Mouse (Mus musculus) thymus, adult 2 months (tissue): ENCODE data around the gene Anapc1. TPM values are rescaled to one million over a fixed set of nuclear protein-coding genes. Genes with fewer than 3 reads are reported as not detected.

Experiments used
- DNase-seq: peaks from one replicate; pipeline ENCODE4 v3.0.0; 2021
- H3K27ac ChIP-seq: fragments of 200-500 bp; 2 replicates; pipeline ENCODE4 v1.5.1; 2012; ENCODE audit warnings: low read length, control low read depth; ENCODE audit not compliant: control insufficient read depth, insufficient read depth
- H3K27me3 ChIP-seq: fragments of 200-500 bp; 2 replicates; pipeline ENCODE4 v1.6.1; 2012; ENCODE audit warnings: mild to moderate bottlenecking, low read length, moderate library complexity, mixed read lengths; ENCODE audit not compliant: control insufficient read depth, insufficient read depth
- H3K36me3 ChIP-seq: fragments of 200-500 bp; 2 replicates; pipeline ENCODE4 v1.6.1; 2012; ENCODE audit warnings: mild to moderate bottlenecking, low read length, moderate library complexity; ENCODE audit not compliant: control insufficient read depth, insufficient read depth
- H3K4me1 ChIP-seq: fragments of 200-500 bp; replicated peaks from 2 replicates; pipeline ENCODE4 v1.6.1; 2012; ENCODE audit warnings: low read length; ENCODE audit not compliant: control insufficient read depth, insufficient read depth
- H3K4me3 ChIP-seq: fragments of 200-500 bp; 2 replicates; pipeline ENCODE4 v1.5.1; 2012; ENCODE audit warnings: mild to moderate bottlenecking, low read length, control low read depth, moderate library complexity; ENCODE audit not compliant: control insufficient read depth, insufficient read depth
- CTCF ChIP-seq: fragments of 200-500 bp; IDR thresholded peaks from 2 replicates; pipeline ENCODE4 v1.5.1; 2012; ENCODE audit warnings: mild to moderate bottlenecking, control low read depth, low read length, moderate library complexity, borderline replicate concordance; ENCODE audit not compliant: control insufficient read depth, poor library complexity, insufficient read depth; ENCODE audit errors: extremely low read depth
- POLR2A ChIP-seq: fragments of 200-500 bp; IDR thresholded peaks from 2 replicates; pipeline ENCODE4 v1.6.1; 2012; ENCODE audit warnings: mild to moderate bottlenecking, low read length, control low read depth, moderate library complexity; ENCODE audit not compliant: control insufficient read depth, poor library complexity, insufficient read depth; ENCODE audit errors: extremely low read depth
- WGBS: fragments of 180-500 bp; shearing (Covaris S2); methylation state at CpG from one replicate; pipeline ENCODE4 v1.1.7; 2018; 5-methylcytosine and 5-hydroxymethylcytosine counted together
- polyA plus RNA-seq: library from polyadenylated mRNA; depleted of rRNA; stranded (reverse); fragments of >200 nt; gene quantifications from 2 replicates; pipeline ENCODE4 v1.2.3, GENCODE M21; 2012

The Anapc1 gene
- polyA plus RNA-seq, 1 experiment: 71.4 TPM

GRCm38 (mm10) chr2:128726067-128726466, 38.9 kb upstream of the Anapc1 start:
- Histone ChIP-seq H3K36me3 (no peaks in the 10 kb centered on the region), H3K27me3 (no peaks in the 10 kb centered on the region), H3K4me3 (no peak overlapping the region), H3K4me1 (no peaks in the 10 kb centered on the region), H3K27ac (no peak overlapping the region)
- 86% methylated on average over 5 of the region's 5 CpGs for WGBS
- no peak for DNase-seq
- TF ChIP-seq CTCF (no peak), POLR2A (no peak)

GRCm38 (mm10) chr2:128722106-128722710, 35.0 kb upstream of the Anapc1 start:
- over 99% methylated on average over 5 of the region's 5 CpGs for WGBS
- Histone ChIP-seq H3K4me3 (no peak overlapping the region), H3K27ac (no peak overlapping the region), H3K4me1 (no peaks in the 10 kb centered on the region), H3K36me3 (no peaks in the 10 kb centered on the region), H3K27me3 (no peaks in the 10 kb centered on the region)
- TF ChIP-seq CTCF: no peak
- no peak for TF ChIP-seq POLR2A
- no peak for DNase-seq

- 67% methylated on average over 2 of the region's 2 CpGs for WGBS
- Histone ChIP-seq H3K4me3 (no peak overlapping the region), H3K27ac (no peak overlapping the region), H3K4me1 (no peaks in the 10 kb centered on the region), H3K27me3 (no peaks in the 10 kb centered on the region), H3K36me3 (no peaks in the 10 kb centered on the region)
- TF ChIP-seq CTCF (no peak), POLR2A (no peak)
- DNase-seq: no peak
These were observed 32.2 kb upstream of the Anapc1 start for GRCm38 (mm10) chr2:128719380-128719779.

GRCm38 (mm10) chr2:128715979-128716378, 28.8 kb upstream of the Anapc1 start:
- Histone ChIP-seq H3K27ac (no peak overlapping the region), H3K4me3 (no peak overlapping the region), H3K36me3 (no peaks in the 10 kb centered on the region), H3K27me3 (no peaks in the 10 kb centered on the region), H3K4me1 (no peaks in the 10 kb centered on the region)
- no peak for DNase-seq
- no peak for TF ChIP-seq POLR2A
- no peak for TF ChIP-seq CTCF
- WGBS: 100% methylated on average over 1 of the region's 1 CpGs

GRCm38 (mm10) chr2:128714724-128715241, 27.6 kb upstream of the Anapc1 start:
- 95% methylated on average over 7 of the region's 7 CpGs for WGBS
- Histone ChIP-seq H3K36me3 (no peaks in the 10 kb centered on the region), H3K27me3 (no peaks in the 10 kb centered on the region), H3K4me1 (no peaks in the 10 kb centered on the region), H3K27ac (no peak overlapping the region), H3K4me3 (no peak overlapping the region)
- no peak for DNase-seq
- TF ChIP-seq CTCF: no peak

- no peak for TF ChIP-seq POLR2A
- TF ChIP-seq CTCF: no peak
- DNase-seq: no peak
- no peaks in the 10 kb centered on the region for H3K27me3 ChIP-seq
- no peak overlapping the region for H3K4me3 ChIP-seq
- H3K4me1 ChIP-seq: no peaks in the 10 kb centered on the region
- 78% methylated on average over 5 of the region's 5 CpGs for WGBS
- H3K27ac ChIP-seq: no peak overlapping the region
- H3K36me3 ChIP-seq: no peaks in the 10 kb centered on the region
These were observed 26.4 kb upstream of the Anapc1 start for GRCm38 (mm10) chr2:128713548-128714003.

GRCm38 (mm10) chr2:128712940-128713339, 25.7 kb upstream of the Anapc1 start:
- 95% methylated on average over 6 of the region's 6 CpGs for WGBS

More at GRCm38 (mm10) chr2:128712940-128713339, 25.7 kb upstream of the Anapc1 start:
- Histone ChIP-seq H3K27ac (no peak overlapping the region), H3K27me3 (no peaks in the 10 kb centered on the region), H3K36me3 (no peaks in the 10 kb centered on the region), H3K4me1 (no peaks in the 10 kb centered on the region), H3K4me3 (no peak overlapping the region)
- DNase-seq: no peak
- TF ChIP-seq CTCF: no peak
- no peak for TF ChIP-seq POLR2A
